Mouse (Mus musculus) CH12.LX (cell line): ENCODE results near the gene Thrap3. TPM values are rescaled to one million over a fixed set of nuclear protein-coding genes. Genes with fewer than 3 reads are reported as not detected.

Source experiments
- DNase-seq: peaks from one replicate; pipeline ENCODE4 v3.0.0-alpha.2; 2013; ENCODE audit errors: extremely low read depth
- H3K27ac ChIP-seq: 2 replicates; pipeline ENCODE4 v1.5.1; 2012; ENCODE audit warnings: low read depth, mild to moderate bottlenecking, control low read depth, moderate library complexity; ENCODE audit not compliant: insufficient read depth
- H3K27me3 ChIP-seq: replicated peaks from 2 replicates; pipeline ENCODE3; 2012; ENCODE audit warnings: inconsistent platforms
- H3K36me3 ChIP-seq, 2 experiments: replicated peaks in 1 of 2; 2 replicates each; pipeline versions ENCODE3 to v1.6.1; 2012; ENCODE audit warnings: inconsistent platforms in 1 of 2, low read length in 1 of 2, mild to moderate bottlenecking in 1 of 2, mixed read lengths in 1 of 2, moderate library complexity in 1 of 2; ENCODE audit not compliant: control insufficient read depth in 1 of 2, insufficient read depth in 1 of 2
- H3K4me1 ChIP-seq, 2 experiments: 2 replicates each; pipeline ENCODE4 v1.6.1; 2012; ENCODE audit warnings: inconsistent platforms in 1 of 2, moderate library complexity in 1 of 2; ENCODE audit not compliant: insufficient read depth in 2 of 2, control insufficient read depth in 1 of 2
- H3K4me2 ChIP-seq: 2 replicates; pipeline ENCODE4 v1.6.1; 2012; ENCODE audit warnings: low read depth, mild to moderate bottlenecking, control low read depth; ENCODE audit not compliant: poor library complexity, insufficient read depth, severe bottlenecking
- H3K4me3 ChIP-seq, 3 experiments: fragments of 150-350 bp in 1 of 3; sonication (generic) in 1 of 3; replicated peaks in 1 of 3; 2 replicates each; pipeline versions ENCODE3 to v1.5.1; 2011 to 2012; ENCODE audit warnings: low read depth in 2 of 3, low read length in 2 of 3, mild to moderate bottlenecking in 2 of 3, moderate library complexity in 2 of 3, control low read depth in 1 of 3, improper control_type of control experiment in 1 of 3, inconsistent platforms in 1 of 3, mixed read lengths in 1 of 3; ENCODE audit not compliant: poor library complexity in 1 of 3
- H3K79me2 ChIP-seq: replicated peaks from 2 replicates; pipeline ENCODE4 v1.6.1; 2012; ENCODE audit warnings: mild to moderate bottlenecking, moderate library complexity; ENCODE audit not compliant: control insufficient read depth, poor library complexity, insufficient read depth, severe bottlenecking; ENCODE audit errors: extremely low read depth
- H3K9ac ChIP-seq: 2 replicates; pipeline ENCODE4 v1.6.1; 2012; ENCODE audit warnings: low read depth, mild to moderate bottlenecking, control low read depth, moderate library complexity; ENCODE audit not compliant: insufficient read depth
- H3K9me3 ChIP-seq: replicated peaks from 2 replicates; pipeline ENCODE3; 2012; ENCODE audit warnings: low read length, inconsistent platforms, mixed read lengths
- CHD1 ChIP-seq: IDR thresholded peaks from 2 replicates; pipeline ENCODE4 v1.6.1; 2012; ENCODE audit warnings: low read depth, low read length, improper control_type of control experiment, inconsistent platforms
- CTCF ChIP-seq, 2 experiments: IDR thresholded peaks in 1 of 2; conservative IDR thresholded peaks in 1 of 2; 2 replicates each; pipeline ENCODE4 v1.5.1; 2011 to 2012; ENCODE audit warnings: low read depth in 2 of 2, low read length in 2 of 2, improper control_type of control experiment in 1 of 2, inconsistent platforms in 1 of 2, mild to moderate bottlenecking in 1 of 2, moderate library complexity in 1 of 2
- E2F4 ChIP-seq: IDR thresholded peaks from 2 replicates; pipeline ENCODE4 v1.6.1; 2011; ENCODE audit warnings: low read depth, low read length, improper control_type of control experiment; ENCODE audit not compliant: insufficient replicate concordance
- ETS1 ChIP-seq: conservative IDR thresholded peaks from 2 replicates; pipeline ENCODE4 v1.6.1; 2012; ENCODE audit warnings: low read depth, mild to moderate bottlenecking, inconsistent platforms, low read length, improper control_type of control experiment, moderate library complexity
- JUN ChIP-seq: IDR thresholded peaks from 2 replicates; pipeline ENCODE4 v1.6.1; 2011; ENCODE audit warnings: low read depth, mild to moderate bottlenecking, low read length, improper control_type of control experiment, moderate library complexity; ENCODE audit not compliant: insufficient read depth
- KAT2A ChIP-seq: IDR thresholded peaks from 2 replicates; pipeline ENCODE4 v1.6.1; 2012; ENCODE audit warnings: low read length, improper control_type of control experiment, inconsistent platforms; ENCODE audit not compliant: insufficient replicate concordance
- MAX ChIP-seq: IDR thresholded peaks from 2 replicates; pipeline ENCODE4 v1.6.1; 2011; ENCODE audit warnings: low read length, improper control_type of control experiment
- MAZ ChIP-seq: IDR thresholded peaks from 2 replicates; pipeline ENCODE4 v1.6.1; 2012; ENCODE audit warnings: low read depth, mild to moderate bottlenecking, inconsistent platforms, low read length, improper control_type of control experiment, moderate library complexity
- MEF2A ChIP-seq: IDR thresholded peaks from 2 replicates; pipeline ENCODE4 v1.6.1; 2014; ENCODE audit warnings: low read depth, mild to moderate bottlenecking, inconsistent platforms, low read length, improper control_type of control experiment, borderline replicate concordance
- NRF1 ChIP-seq: IDR thresholded peaks from 2 replicates; pipeline ENCODE4 v1.6.1; 2014; ENCODE audit warnings: low read depth, mild to moderate bottlenecking, inconsistent platforms, low read length, improper control_type of control experiment, moderate library complexity
- RAD21 ChIP-seq: IDR thresholded peaks from 2 replicates; pipeline ENCODE4 v1.6.1; 2011; ENCODE audit warnings: low read depth, mild to moderate bottlenecking, low read length, improper control_type of control experiment, moderate library complexity
- SIN3A ChIP-seq: IDR thresholded peaks from 2 replicates; pipeline ENCODE4 v1.6.1; 2012; ENCODE audit warnings: low read length, improper control_type of control experiment, inconsistent platforms
- TBP ChIP-seq: conservative IDR thresholded peaks from 2 replicates; pipeline ENCODE4 v1.6.1; 2011; ENCODE audit warnings: low read depth, low read length, improper control_type of control experiment
- TCF12 ChIP-seq: IDR thresholded peaks from 2 replicates; pipeline ENCODE4 v1.6.1; 2014; ENCODE audit warnings: low read depth, mild to moderate bottlenecking, inconsistent platforms, low read length, improper control_type of control experiment
- UBTF ChIP-seq: IDR thresholded peaks from 2 replicates; pipeline ENCODE4 v1.6.1; 2012; ENCODE audit warnings: low read depth, mild to moderate bottlenecking, inconsistent platforms, low read length, improper control_type of control experiment, moderate library complexity
- ZC3H11A ChIP-seq: IDR thresholded peaks from 2 replicates; pipeline ENCODE4 v1.6.1; 2012; ENCODE audit warnings: low read depth, mild to moderate bottlenecking, inconsistent platforms, low read length, improper control_type of control experiment
- ZKSCAN1 ChIP-seq: IDR thresholded peaks from 2 replicates; pipeline ENCODE4 v1.6.1; 2012; ENCODE audit warnings: low read depth, inconsistent platforms, low read length, improper control_type of control experiment, borderline replicate concordance
- dilution Hi-C: fragments of 300-500 bp; cut with MboI; formaldehyde crosslinking; loops from 2 replicates; pipeline ENCODE4 v1.14.3; 2020; ENCODE audit warnings: low sequenced_read_pairs; ENCODE audit not compliant: extremely low pct_unique_long_range_greater_than_20kb, extremely low pct_ligation_motif_present
- in situ Hi-C: fragments of 300-500 bp; cut with MboI; formaldehyde crosslinking; loops from 3 replicates; pipeline ENCODE4 v1.14.3; 2019; ENCODE audit warnings: low sequenced_read_pairs, low pct_ligation_motif_present, low pct_unique_long_range_greater_than_20kb, mixed read lengths
- polyA plus RNA-seq: library from polyadenylated mRNA; unstranded; fragments of >175 nt; gene quantifications from 2 replicates; pipeline ENCODE4 v1.2.1, GENCODE M21; 2012; ENCODE audit warnings: low read depth; ENCODE audit not compliant: insufficient read length
- total RNA-seq, 2 experiments: library from RNA; depleted of rRNA; stranded (reverse); fragments of 300-350 nt in 1 of 2; fragments of >200 nt in 1 of 2; gene quantifications; 2 replicates each; pipeline ENCODE4 v1.2.3; 2012 to 2014

Gene Thrap3
- total and polyA plus RNA-seq, 3 experiments, result 140 to 327 (median 183) TPM

DNA sequence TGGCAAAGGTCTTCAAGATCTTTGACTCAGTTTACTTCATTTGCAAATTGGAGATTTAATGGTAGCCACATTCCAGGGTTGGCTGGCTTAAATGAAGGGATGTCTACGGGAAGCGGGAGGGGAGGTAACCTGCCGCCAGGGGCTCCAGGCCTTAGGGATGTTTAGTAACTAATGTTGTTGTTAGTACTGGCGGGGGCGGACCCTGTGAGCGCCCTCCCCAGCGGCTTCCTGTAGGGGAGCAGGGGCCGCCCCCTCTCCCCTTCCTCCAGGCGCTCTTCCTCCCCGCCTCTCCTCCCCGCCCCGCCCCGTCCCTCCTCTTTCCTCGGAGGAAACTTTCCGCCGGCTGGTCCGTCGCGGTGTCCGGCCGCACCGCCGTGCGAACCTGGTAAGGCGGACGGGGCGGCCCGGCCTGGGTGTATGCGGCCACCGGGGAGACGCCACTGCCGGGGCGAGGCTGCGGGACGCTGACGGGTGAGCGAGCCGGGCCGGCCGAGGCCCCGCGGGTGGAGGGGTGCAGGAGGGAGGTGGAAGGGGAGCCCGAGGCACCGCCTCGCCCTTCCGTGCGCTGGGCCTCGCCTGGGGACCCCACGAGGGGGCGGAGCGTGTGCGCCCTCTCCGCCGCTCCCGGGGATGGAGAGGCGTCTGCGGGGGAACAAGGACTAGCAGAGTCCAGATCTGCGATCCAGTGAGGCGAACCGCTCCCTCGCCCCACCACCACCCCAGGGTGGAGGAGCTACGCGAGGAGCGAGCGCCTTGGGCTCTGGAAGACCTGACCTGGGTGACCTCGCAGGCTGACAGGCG lies 54.2 kb downstream of the Thrap3 start:
- peaks cover 0 to 45% of the 10 kb centered on the region in 2 experiments for H3K36me3 ChIP-seq
- no peak overlapping the region for H3K9ac ChIP-seq
- no peak for TF ChIP-seq TCF12
- TF ChIP-seq MAZ, result 0 out of 2 replicates have a peak, but pooled peaks have one; percentile 20
- no peak for TF ChIP-seq CTCF (conservative IDR thresholded peaks at IDR 0.05 in 1 of 2, IDR thresholded peaks at IDR 0.05 in 1 of 2; ENCODE audit: low read depth in 2 of 2, low read length in 2 of 2)
- TF ChIP-seq CHD1, result no peak
- TF ChIP-seq TBP, result no peak
- TF ChIP-seq RAD21, result no peak
- TF ChIP-seq JUN, result no peak
- no peak for TF ChIP-seq NRF1
- TF ChIP-seq, all 38 proteins: peak for 1
- in situ Hi-C loops, result no loop called here
- Histone ChIP-seq H3K27me3 (no peaks in the 10 kb centered on the region), H3K4me3 (peak overlapping the region; percentile 31 to 56 (median 38)), H3K9me3 (no peaks in the 10 kb centered on the region), H3K4me2 (0 out of 2 replicates have a peak overlapping the region, but pooled peaks have one; percentile 1), H3K27ac (no peak overlapping the region), H3K79me2 (no peaks in the 10 kb centered on the region), H3K4me1 (peaks cover 11 to 14% of the 10 kb centered on the region in 2 experiments; a peak in 3 of 4 replicates)
- dilution Hi-C loops, result no loop called here
- no peak for DNase-seq

DNA sequence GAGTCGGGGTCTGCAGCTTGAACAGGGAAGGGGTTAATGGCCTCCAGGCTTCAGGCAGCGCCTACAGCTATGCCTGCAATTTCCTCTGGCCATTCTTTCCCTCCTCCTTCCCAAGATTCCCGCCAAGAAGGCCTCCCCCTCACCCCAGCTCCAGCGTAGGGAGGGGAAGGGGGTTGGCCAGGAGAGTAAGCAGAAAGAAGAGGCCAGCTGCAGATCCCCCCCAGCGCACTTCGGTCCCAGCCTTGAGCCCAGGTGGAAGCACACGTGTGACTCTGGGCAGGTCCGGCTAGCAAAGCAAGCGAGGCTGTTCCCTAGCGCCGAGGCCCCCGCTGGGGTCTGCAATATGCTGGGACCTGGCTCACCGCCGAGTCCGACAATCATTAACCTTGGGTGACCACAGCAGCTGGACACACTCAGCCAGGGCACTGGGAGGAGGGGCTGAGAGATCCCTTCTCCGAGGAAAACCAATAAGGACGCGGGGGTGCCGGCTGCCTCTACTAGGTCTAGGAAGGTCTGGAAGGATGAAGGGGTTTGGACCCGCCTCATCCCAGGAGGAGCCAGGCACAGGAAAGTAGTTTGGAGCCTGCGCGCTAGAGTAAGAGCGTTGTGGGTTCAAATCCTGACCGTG lies 54.9 kb downstream of the Thrap3 start, which contains the start of gene Eva1b:
Gene Eva1b, plus strand, starts transcription at position 212 of the 628 bp plus-strand sequence.
- Histone ChIP-seq H3K36me3 (peaks cover 0 to 40% of the 10 kb centered on the region in 2 experiments), H3K79me2 (no peaks in the 10 kb centered on the region), H3K27me3 (no peaks in the 10 kb centered on the region), H3K4me1 (peaks cover 11 to 14% of the 10 kb centered on the region in 2 experiments; a peak in 3 of 4 replicates), H3K27ac (no peak within 1 kb of the TSS), H3K9ac (no peak within 1 kb of the TSS), H3K4me3 (peak within 1 kb of the TSS; percentile 31 to 56 (median 38)), H3K9me3 (no peaks in the 10 kb centered on the region), H3K4me2 (0 out of 2 replicates have a peak within 1 kb of the TSS, but pooled peaks have one; percentile 1)
- dilution Hi-C loops, result no loop called here
- no peak for TF ChIP-seq ETS1
- no peak for TF ChIP-seq ZC3H11A
- TF ChIP-seq E2F4, result no peak
- no peak for TF ChIP-seq SIN3A
- no peak for TF ChIP-seq MAZ
- TF ChIP-seq CTCF (conservative IDR thresholded peaks at IDR 0.05 in 1 of 2, IDR thresholded peaks at IDR 0.05 in 1 of 2; ENCODE audit: low read depth in 2 of 2, low read length in 2 of 2), result no peak
- no peak for TF ChIP-seq ZKSCAN1
- TF ChIP-seq MAX, result no peak
- no peak for TF ChIP-seq KAT2A
- TF ChIP-seq UBTF, result no peak
- no peak for TF ChIP-seq MEF2A
- DNase-seq, result no peak
- in situ Hi-C loops, result no loop called here
